Mouse (Mus musculus): ENCODE measurements around the gene Lrig1. TPM values are rescaled to one million over a fixed set of nuclear protein-coding genes. Genes with fewer than 3 reads are reported as not detected.

The Lrig1 gene
- polyA plus RNA-seq, 1 experiment = 0.06 TPM

GRCm38 (mm10) chr6:94665248-94665647 lies 34.7 kb downstream of the Lrig1 start:
- H3K27me3 ChIP-seq (replicated peaks) = peaks cover 17% of the 10 kb centered on the region
- H3K4me3 ChIP-seq (replicated peaks) = no peak overlapping the region
- H3K36me3 ChIP-seq (replicated peaks; ENCODE audit: low read length) = no peaks in the 10 kb centered on the region
- no peak for TF ChIP-seq FLI1 (IDR thresholded peaks at IDR 0.05; ENCODE audit: low read length)
- no peak for TF ChIP-seq GATA1 (IDR thresholded peaks at IDR 0.05; ENCODE audit: borderline replicate concordance, low read length)
- no peaks in the 10 kb centered on the region for H3K9me3 ChIP-seq
- H3K4me1 ChIP-seq = no peaks in the 10 kb centered on the region

DNA sequence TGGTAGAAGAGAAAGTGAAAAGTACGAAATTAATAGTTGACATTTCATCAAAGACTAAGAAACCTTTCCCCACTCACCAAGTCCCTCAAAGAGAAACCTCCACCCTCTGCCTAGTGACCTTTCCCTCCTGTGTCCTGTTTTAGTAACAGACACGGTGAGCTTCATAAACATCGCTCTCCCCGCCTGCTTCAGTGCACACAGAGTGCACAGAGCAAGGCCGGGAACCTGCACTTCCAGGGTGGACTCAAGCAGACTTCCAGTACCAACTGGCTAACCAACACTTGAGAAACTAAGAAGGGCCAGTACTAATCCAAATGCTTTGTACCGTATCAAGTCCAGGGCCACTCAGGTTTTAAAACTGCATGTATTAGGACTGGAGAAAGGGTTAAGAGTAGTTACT lies 36.0 kb downstream of the Lrig1 start:
- Histone ChIP-seq H3K27me3 (replicated peaks) (peaks cover 17% of the 10 kb centered on the region), H3K9me3 (no peaks in the 10 kb centered on the region), H3K4me3 (replicated peaks) (no peak overlapping the region), H3K36me3 (replicated peaks; ENCODE audit: low read length) (no peaks in the 10 kb centered on the region), H3K4me1 (no peaks in the 10 kb centered on the region)
- TF ChIP-seq FLI1 (IDR thresholded peaks at IDR 0.05; ENCODE audit: low read length) (no peak), GATA1 (IDR thresholded peaks at IDR 0.05; ENCODE audit: borderline replicate concordance, low read length) (no peak)

DNA sequence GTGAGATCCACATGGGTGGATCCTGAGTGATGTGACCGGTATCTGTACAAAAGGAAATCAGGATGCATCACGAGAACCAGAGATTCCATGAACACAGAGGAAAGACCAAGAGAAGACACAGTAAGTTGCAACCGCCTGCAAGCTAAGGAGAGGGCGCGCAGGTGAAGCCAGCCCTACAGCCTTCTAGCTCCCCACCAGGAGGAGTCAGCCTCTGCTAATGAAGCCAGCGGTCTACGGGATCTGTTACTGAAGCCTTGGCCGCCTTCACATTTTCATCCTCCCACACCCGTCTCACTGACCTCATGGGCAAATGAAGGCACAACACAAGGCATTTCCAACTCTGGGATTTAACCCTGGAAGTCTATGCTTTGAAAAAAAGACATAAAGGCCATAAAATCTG lies 38.0 kb downstream of the Lrig1 start:
- TF ChIP-seq GATA1 (IDR thresholded peaks at IDR 0.05; ENCODE audit: borderline replicate concordance, low read length) (no peak), FLI1 (IDR thresholded peaks at IDR 0.05; ENCODE audit: low read length) (no peak)
- H3K36me3 ChIP-seq (replicated peaks; ENCODE audit: low read length) = no peaks in the 10 kb centered on the region

GRCm38 (mm10) chr6:94661321-94661720 lies 38.6 kb downstream of the Lrig1 start:
- H3K9me3 ChIP-seq = no peaks in the 10 kb centered on the region
- H3K36me3 ChIP-seq (replicated peaks; ENCODE audit: low read length) = no peaks in the 10 kb centered on the region
- H3K27me3 ChIP-seq (replicated peaks) = peaks cover 23% of the 10 kb centered on the region
- H3K4me1 ChIP-seq = no peaks in the 10 kb centered on the region
- H3K4me3 ChIP-seq (replicated peaks) = no peak overlapping the region
- no peak for TF ChIP-seq FLI1 (IDR thresholded peaks at IDR 0.05; ENCODE audit: low read length)
- no peak for TF ChIP-seq GATA1 (IDR thresholded peaks at IDR 0.05; ENCODE audit: borderline replicate concordance, low read length)

More for the DNA sequence above, 38.0 kb downstream of the Lrig1 start:
- no peaks in the 10 kb centered on the region for H3K9me3 ChIP-seq
- H3K4me3 ChIP-seq (replicated peaks) = no peak overlapping the region
- peaks cover 20% of the 10 kb centered on the region for H3K27me3 ChIP-seq (replicated peaks)
- no peaks in the 10 kb centered on the region for H3K4me1 ChIP-seq

DNA sequence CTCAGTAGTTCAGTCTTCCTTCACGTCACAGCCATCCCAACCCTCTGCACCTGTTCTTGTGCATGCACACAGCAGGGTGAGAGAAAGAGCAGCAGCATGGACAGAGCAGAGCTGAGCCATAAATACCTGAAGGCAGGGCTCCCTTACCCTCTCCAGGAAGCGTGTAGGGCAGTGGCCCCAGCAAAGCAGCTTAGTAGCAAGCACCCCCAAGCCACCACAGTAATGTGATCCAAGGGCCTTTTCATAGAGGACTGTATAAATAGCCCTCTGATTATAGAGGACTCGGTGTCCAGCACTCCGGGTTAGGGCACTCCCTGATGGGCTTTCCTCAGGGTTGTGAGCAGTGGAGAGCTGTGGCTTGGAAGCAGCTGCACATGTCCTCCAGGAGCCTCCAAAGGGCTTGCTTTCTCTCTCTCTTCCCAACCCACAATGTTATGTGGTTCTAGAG lies 40.0 kb downstream of the Lrig1 start:
- Histone ChIP-seq H3K27me3 (replicated peaks) (peaks cover 28% of the 10 kb centered on the region), H3K4me3 (replicated peaks) (no peak overlapping the region), H3K36me3 (replicated peaks; ENCODE audit: low read length) (no peaks in the 10 kb centered on the region), H3K4me1 (no peaks in the 10 kb centered on the region), H3K9me3 (no peaks in the 10 kb centered on the region)
- TF ChIP-seq GATA1 (IDR thresholded peaks at IDR 0.05; ENCODE audit: borderline replicate concordance, low read length) = no peak
- TF ChIP-seq FLI1 (IDR thresholded peaks at IDR 0.05; ENCODE audit: low read length) = no peak

GRCm38 (mm10) chr6:94658136-94658480 lies 41.9 kb downstream of the Lrig1 start:
- no peaks in the 10 kb centered on the region for H3K9me3 ChIP-seq
- peaks cover 32% of the 10 kb centered on the region for H3K27me3 ChIP-seq (replicated peaks)
- H3K4me3 ChIP-seq (replicated peaks) = no peak overlapping the region
- no peaks in the 10 kb centered on the region for H3K4me1 ChIP-seq
- no peaks in the 10 kb centered on the region for H3K36me3 ChIP-seq (replicated peaks; ENCODE audit: low read length)
- TF ChIP-seq GATA1 (IDR thresholded peaks at IDR 0.05; ENCODE audit: borderline replicate concordance, low read length) (no peak), FLI1 (IDR thresholded peaks at IDR 0.05; ENCODE audit: low read length) (no peak)

DNA sequence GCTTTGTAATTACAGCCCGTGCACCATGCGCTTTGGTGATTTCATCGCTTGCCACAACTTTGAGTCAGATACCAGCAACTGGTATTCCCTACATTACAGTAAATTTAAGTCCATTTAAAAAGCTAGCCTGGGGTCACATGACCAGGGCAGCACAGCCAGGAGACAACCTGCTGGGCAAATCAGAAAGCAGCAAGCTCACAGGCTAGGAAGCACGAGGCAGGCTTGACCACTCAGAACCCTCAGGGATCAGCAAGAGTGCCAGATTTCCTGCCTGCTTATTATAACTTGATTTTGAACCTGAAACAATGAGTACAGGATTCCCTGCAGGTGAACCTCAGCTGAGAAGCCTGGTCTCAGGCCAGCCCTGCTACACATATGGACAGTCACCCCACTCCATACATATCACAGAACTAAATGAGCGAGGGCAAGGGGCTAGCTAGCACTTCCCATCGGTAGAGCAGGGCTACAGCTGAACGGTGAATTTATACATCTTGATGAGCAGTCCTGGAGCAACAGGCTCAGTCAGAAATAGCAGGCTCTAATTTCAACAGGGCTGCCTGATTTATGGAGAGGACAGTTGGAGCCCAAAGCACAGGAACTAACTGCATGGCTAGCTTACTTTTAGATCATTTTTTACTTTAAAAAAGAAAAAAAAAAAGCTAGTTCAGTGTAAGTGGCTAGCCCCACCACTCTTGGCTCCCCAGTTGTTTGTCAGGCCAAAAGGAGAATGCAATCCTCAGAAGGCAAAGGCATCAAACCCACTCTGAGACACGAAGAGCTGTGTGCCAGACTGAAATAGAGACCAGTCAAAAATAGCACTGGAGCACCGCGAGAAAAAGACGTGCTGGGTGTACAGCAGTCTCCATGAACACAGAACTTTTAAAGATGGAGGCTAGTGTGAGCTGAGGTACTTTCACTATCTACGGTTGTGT lies 42.5 kb downstream of the Lrig1 start:
- Histone ChIP-seq H3K4me1 (no peaks in the 10 kb centered on the region), H3K36me3 (replicated peaks; ENCODE audit: low read length) (no peaks in the 10 kb centered on the region), H3K27me3 (replicated peaks) (peaks cover 32% of the 10 kb centered on the region), H3K9me3 (no peaks in the 10 kb centered on the region), H3K4me3 (replicated peaks) (no peak overlapping the region)
- TF ChIP-seq GATA1 (IDR thresholded peaks at IDR 0.05; ENCODE audit: borderline replicate concordance, low read length) (no peak), FLI1 (IDR thresholded peaks at IDR 0.05; ENCODE audit: low read length) (no peak)

GRCm38 (mm10) chr6:94655818-94656478 lies 44.0 kb downstream of the Lrig1 start:
- no peaks in the 10 kb centered on the region for H3K9me3 ChIP-seq
- H3K4me1 ChIP-seq = no peaks in the 10 kb centered on the region
- H3K36me3 ChIP-seq (replicated peaks; ENCODE audit: low read length) = no peaks in the 10 kb centered on the region
- TF ChIP-seq GATA1 (IDR thresholded peaks at IDR 0.05; ENCODE audit: borderline replicate concordance, low read length) = no peak
- no peak for TF ChIP-seq FLI1 (IDR thresholded peaks at IDR 0.05; ENCODE audit: low read length)
- H3K27me3 ChIP-seq (replicated peaks) = peaks cover 36% of the 10 kb centered on the region
- no peak overlapping the region for H3K4me3 ChIP-seq (replicated peaks)

GRCm38 (mm10) chr6:94653388-94654316 lies 46.3 kb downstream of the Lrig1 start:
- H3K36me3 ChIP-seq (replicated peaks; ENCODE audit: low read length) = no peaks in the 10 kb centered on the region
- H3K27me3 ChIP-seq (replicated peaks) = peaks cover 40% of the 10 kb centered on the region

More at GRCm38 (mm10) chr6:94653388-94654316, 46.3 kb downstream of the Lrig1 start:
- no peaks in the 10 kb centered on the region for H3K4me1 ChIP-seq
- TF ChIP-seq GATA1 (IDR thresholded peaks at IDR 0.05; ENCODE audit: borderline replicate concordance, low read length) = no peak
- TF ChIP-seq FLI1 (IDR thresholded peaks at IDR 0.05; ENCODE audit: low read length) = no peak
- H3K9me3 ChIP-seq = no peaks in the 10 kb centered on the region
- no peak overlapping the region for H3K4me3 ChIP-seq (replicated peaks)

Data from megakaryocyte, embryonic 14.5 days (primary cell).